Mouse (Mus musculus) gastrocnemius, postnatal 36 days (tissue): ENCODE data around the gene Tmem41b. TPM values are rescaled to one million over a fixed set of nuclear protein-coding genes. Genes with fewer than 3 reads are reported as not detected.

ENCODE experiments used
- DNase-seq, 2 experiments: peaks; one replicate each; pipeline ENCODE4 v3.0.0; 2022
- intact Hi-C: fragments of 180-260 bp; cut with DNase I; formaldehyde crosslinking; loops from one replicate; pipeline ENCODE4 v1.15.1; 2025
- total RNA-seq, 2 experiments: library from RNA; stranded (reverse); gene quantifications; 2 replicates each; pipeline ENCODE4 v1.2.3; 2021

The Tmem41b gene
- total RNA-seq, 2 experiments from 2014 or later = 22.3 to 23.9 TPM

DNA sequence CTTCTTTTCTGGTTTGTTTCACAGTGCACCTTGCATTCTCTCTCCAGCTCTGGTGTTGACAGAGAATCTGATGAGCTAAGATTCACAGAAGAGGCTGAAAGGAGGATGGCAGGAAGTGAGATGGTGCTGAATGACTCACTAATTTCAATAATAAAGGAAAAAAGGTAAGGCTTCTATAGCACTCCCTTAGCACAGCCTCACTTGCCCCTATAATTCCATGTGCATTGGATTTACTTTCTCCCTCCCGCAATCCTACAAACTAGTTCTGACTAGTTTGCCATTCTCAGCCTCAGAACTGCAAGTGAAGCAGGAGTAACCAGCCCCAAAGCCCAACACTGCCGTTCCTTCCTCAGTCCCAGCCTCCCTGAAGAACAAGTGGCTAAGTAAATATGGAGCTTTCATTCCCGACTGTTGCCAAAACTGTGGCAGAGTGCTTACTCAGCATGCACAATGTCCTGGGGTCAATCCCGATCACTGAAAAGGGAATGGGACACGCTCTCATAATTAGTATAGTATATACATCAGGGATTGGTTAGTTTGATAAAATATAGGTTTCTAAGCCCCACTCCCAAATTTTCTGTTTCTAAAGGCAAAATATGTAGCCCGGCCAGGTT, 42.2 kb downstream of the Tmem41b start:
- DNase-seq = no peak
- intact Hi-C loops = no loop called here

DNA sequence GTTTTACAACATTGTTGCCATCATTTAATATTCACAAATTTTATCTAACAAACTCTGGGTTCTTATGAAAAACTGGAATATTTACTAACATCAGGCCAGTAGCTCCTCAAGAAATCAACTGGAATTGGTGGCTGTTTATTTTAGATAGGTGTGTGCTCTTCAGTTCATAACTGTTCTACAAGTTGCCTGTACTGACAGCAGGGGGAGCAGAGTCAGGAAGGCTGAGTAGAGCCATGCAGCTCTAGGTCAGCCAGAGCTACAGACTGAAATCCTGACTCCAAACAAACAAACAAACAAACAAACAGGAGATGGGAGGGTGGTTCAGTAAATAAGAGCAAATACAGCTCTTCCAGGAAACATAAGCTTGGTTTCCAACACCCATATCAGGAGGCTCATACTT, 57.1 kb downstream of the Tmem41b start:
- no peak for DNase-seq
- intact Hi-C loops = no loop called here

DNA sequence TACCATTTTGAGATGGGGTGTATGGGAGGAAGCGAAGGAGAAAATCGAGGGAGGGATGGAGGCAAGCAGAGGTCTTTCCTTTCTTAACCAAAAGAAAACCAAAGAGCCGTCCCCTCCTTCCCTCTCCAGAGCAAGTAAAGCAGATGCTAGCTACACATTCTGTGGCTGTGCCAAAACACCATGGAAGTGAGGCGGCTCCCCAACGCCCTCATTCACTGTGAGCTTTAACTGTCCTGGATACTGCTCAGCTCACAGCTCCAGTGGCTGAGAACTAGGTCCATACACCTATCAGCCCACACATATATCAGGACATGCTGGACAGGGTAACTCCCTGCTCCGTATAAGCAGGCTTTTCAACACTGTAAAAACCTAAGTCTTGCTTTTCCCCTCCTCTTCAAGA, 58.4 kb downstream of the Tmem41b start:
- intact Hi-C loops = no loop called here
- no peak for DNase-seq

DNA sequence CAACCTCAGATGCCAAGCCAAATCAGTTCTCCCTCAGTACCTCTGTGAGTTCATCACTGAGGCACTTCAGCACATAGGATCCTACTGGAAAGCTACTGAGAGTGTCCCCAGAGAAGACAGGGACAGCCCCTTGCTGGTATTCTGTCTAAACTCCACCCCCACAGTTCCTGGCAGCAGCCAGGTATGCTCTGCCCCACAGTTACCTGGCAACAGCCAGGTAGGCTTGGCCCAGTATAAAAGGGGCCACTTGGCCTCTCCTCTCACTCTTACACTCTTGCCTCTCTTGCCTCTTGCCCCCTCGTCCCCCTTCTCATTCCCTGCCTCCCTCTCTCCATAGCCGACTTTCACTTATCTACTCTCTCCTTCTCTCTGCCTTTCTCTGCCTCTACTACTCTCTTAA, 61.8 kb downstream of the Tmem41b start:
- intact Hi-C loops = no loop called here
- no peak for DNase-seq

DNA sequence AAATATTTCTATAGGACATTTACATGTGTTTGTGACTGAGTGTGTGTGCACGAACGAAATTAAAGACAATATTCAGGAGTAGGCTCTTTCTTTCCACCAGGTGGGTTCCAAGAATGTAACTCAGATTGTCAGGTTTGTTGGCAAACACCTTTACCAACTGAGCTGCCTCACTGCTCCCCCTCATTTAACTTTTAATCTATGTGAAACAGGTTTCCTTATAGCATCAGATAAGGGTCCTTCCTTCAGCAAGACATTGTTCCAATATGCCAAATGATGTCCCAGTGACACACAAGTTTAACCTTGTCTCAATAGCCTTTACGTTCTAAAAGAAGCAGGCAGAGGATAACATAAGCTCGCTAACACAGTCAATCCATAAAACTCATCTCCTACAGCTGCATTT, 63.8 kb downstream of the Tmem41b start:
- no peak for DNase-seq
- intact Hi-C loops = no loop called here

Other genes with a start within 250 kb of the Tmem41b start
- gene Tmem9b, start 234.1 kb downstream of the Tmem41b start, total RNA-seq = 10 to 100 TPM; 23.9 to 29.3 TPM
- not detected for gene Nrip3, start 204.9 kb downstream of the Tmem41b start, total RNA-seq
- gene Scube2, start 121.2 kb downstream of the Tmem41b start, total RNA-seq = 1 to 10 TPM; 3.5 to 4.0 TPM
- 10 to 100 TPM; 41.8 to 47.8 TPM for gene Dennd5a, start 26.5 kb downstream of the Tmem41b start, total RNA-seq
- gene Ipo7, start 31.3 kb upstream of the Tmem41b start, total RNA-seq = 10 to 100 TPM; 74.3 to 79.4 TPM
- 1 to 10 TPM; 7.0 to 9.5 TPM for gene Zfp143, start 74.3 kb upstream of the Tmem41b start, total RNA-seq
- gene Wee1, start 135.1 kb upstream of the Tmem41b start, total RNA-seq = 1 to 10 TPM; 2.2 to 2.8 TPM
- gene Swap70, start 234.8 kb upstream of the Tmem41b start, total RNA-seq = 1 to 10 TPM; 4.9 to 6.8 TPM